Mouse (Mus musculus) heart, embryonic 14.5 days (tissue): ENCODE measurements around the gene Ctnna3. TPM values are rescaled to one million over a fixed set of nuclear protein-coding genes. Genes with fewer than 3 reads are reported as not detected.

Experiments used
- ATAC-seq: fragments of 200-750 bp; cut with Nextera tagmentation; 2 replicates; pipeline ENCODE4 v1.8.0; 2017; ENCODE audit warnings: low read depth, moderate TSS enrichment; ENCODE audit not compliant: insufficient number of reproducible peaks, insufficient read depth, low FRiP score
- H3K27ac ChIP-seq, 2 experiments: fragments of 200-500 bp in 1 of 2; fragments of 300-500 bp in 1 of 2; sonication (generic) in 1 of 2; replicated peaks in 1 of 2; 2 replicates each; pipeline ENCODE4 v1.5.1; 2012 to 2014; ENCODE audit warnings: low read depth in 2 of 2, low read length in 2 of 2, control low read depth in 1 of 2, mild to moderate bottlenecking in 1 of 2, mixed read lengths in 1 of 2; ENCODE audit not compliant: control insufficient read depth in 1 of 2, insufficient read depth in 1 of 2
- H3K27me3 ChIP-seq: fragments of 300-500 bp; sonication (generic); 2 replicates; pipeline ENCODE4 v1.6.1; 2014; ENCODE audit warnings: mild to moderate bottlenecking, low read length, control low read depth; ENCODE audit not compliant: control insufficient read depth, insufficient read depth
- H3K36me3 ChIP-seq: fragments of 300-500 bp; sonication (generic); 2 replicates; pipeline ENCODE4 v1.6.1; 2014; ENCODE audit warnings: mild to moderate bottlenecking, control low read depth, low read length, mixed read lengths; ENCODE audit not compliant: control insufficient read depth, insufficient read depth
- H3K4me1 ChIP-seq, 2 experiments: fragments of 200-500 bp in 1 of 2; fragments of 300-500 bp in 1 of 2; sonication (generic) in 1 of 2; 2 replicates each; pipeline ENCODE4 v1.6.1; 2012 to 2014; ENCODE audit warnings: low read length in 2 of 2, control low read depth in 1 of 2, mixed read lengths in 1 of 2; ENCODE audit not compliant: control insufficient read depth in 2 of 2, insufficient read depth in 2 of 2
- H3K4me2 ChIP-seq: fragments of 300-500 bp; sonication (generic); 2 replicates; pipeline ENCODE4 v1.6.1; 2014; ENCODE audit warnings: mild to moderate bottlenecking, low read length
- H3K4me3 ChIP-seq, 2 experiments: fragments of 200-500 bp in 1 of 2; fragments of 300-500 bp in 1 of 2; sonication (generic) in 1 of 2; 2 replicates each; pipeline ENCODE4 v1.5.1; 2012 to 2014; ENCODE audit warnings: low read length in 2 of 2, mild to moderate bottlenecking in 2 of 2, control low read depth in 1 of 2, low read depth in 1 of 2, moderate library complexity in 1 of 2; ENCODE audit not compliant: control insufficient read depth in 1 of 2, insufficient read depth in 1 of 2
- H3K9ac ChIP-seq: fragments of 300-500 bp; sonication (generic); 2 replicates; pipeline ENCODE4 v1.6.1; 2014; ENCODE audit warnings: mild to moderate bottlenecking, low read length
- H3K9me3 ChIP-seq: fragments of 300-500 bp; sonication (generic); 2 replicates; pipeline ENCODE4 v1.6.1; 2016; ENCODE audit warnings: low read length, control low read depth; ENCODE audit not compliant: control insufficient read depth
- WGBS: fragments of 180-500 bp; shearing (Covaris S2); extraction: QIAGEN DNeasy Blood & Tissue Kit; methylation state at CpG from one replicate; pipeline ENCODE4 v1.1.7; 2014; 5-methylcytosine and 5-hydroxymethylcytosine counted together
- polyA plus RNA-seq: library from polyadenylated mRNA; unstranded; fragments of >200 nt; fragmentation: Nextera tagmentation; extraction: Ambion mirVana; gene quantifications from 2 replicates; pipeline ENCODE4 v1.2.1, GENCODE M21; 2014

The Ctnna3 gene
- polyA plus RNA-seq, 1 experiment from 2014 or later, result 29.4 TPM

DNA sequence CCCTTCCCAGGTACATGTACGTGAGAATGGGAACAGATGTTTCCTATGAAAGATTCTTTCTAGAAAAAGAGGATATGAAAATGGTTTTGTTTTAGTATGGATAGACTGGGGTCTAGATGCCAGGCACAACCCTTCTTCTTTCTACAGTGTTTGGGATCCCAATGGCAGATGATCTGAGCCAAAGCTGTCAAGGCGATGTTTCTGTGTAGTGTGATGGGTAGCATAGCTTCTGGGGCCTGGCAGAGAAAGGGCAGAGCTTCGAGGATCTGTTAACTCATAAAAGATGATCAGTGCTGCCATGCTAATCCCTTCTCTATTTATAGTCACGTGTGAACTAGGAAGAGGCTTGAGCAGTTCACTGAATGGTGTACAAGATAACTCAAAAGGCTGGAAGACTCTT is 284.3 kb downstream of the Ctnna3 start:
- H3K27me3 ChIP-seq, result no peaks in the 10 kb centered on the region
- no peaks in the 10 kb centered on the region for H3K9me3 ChIP-seq
- no peaks in the 10 kb centered on the region for H3K36me3 ChIP-seq
- ATAC-seq, result no peak
- H3K4me3 ChIP-seq, result no peak overlapping the region
- H3K9ac ChIP-seq, result no peak overlapping the region
- H3K27ac ChIP-seq, result no peak overlapping the region; a peak in 1 of 4 replicates
- 52% methylated on average over 4 of the region's 4 CpGs for WGBS
- H3K4me2 ChIP-seq, result no peak overlapping the region
- H3K4me1 ChIP-seq, result peaks cover 4 to 10% of the 10 kb centered on the region in 2 experiments; a peak in 3 of 4 replicates

DNA sequence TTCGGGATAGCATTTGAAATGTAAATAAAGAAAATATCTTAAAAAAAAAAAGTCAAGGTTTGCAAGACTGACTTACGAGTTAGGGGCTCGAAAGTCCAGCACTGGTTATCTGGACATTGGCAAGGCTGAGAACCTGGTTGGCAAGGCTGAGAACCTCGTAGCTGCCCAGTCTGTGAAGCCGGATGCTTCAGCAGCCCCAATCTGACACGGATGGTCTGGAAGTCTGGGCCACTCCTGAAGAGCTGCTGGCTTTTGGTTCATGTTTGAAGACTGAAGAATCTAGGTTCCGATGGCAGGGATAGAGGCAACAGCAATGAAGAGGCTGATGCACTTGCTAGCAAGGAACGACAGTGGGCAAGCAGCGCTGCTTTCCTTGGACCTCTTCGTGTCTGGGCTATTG is 339.0 kb downstream of the Ctnna3 start:
- no peak overlapping the region for H3K4me3 ChIP-seq
- no peak for ATAC-seq
- no peak overlapping the region for H3K27ac ChIP-seq
- H3K4me2 ChIP-seq, result no peak overlapping the region
- H3K9me3 ChIP-seq, result no peaks in the 10 kb centered on the region
- 85% methylated on average over 10 of the region's 10 CpGs for WGBS
- H3K4me1 ChIP-seq, result peaks cover 4 to 12% of the 10 kb centered on the region in 2 experiments
- no peaks in the 10 kb centered on the region for H3K36me3 ChIP-seq
- H3K9ac ChIP-seq, result no peak overlapping the region
- H3K27me3 ChIP-seq, result no peaks in the 10 kb centered on the region

DNA sequence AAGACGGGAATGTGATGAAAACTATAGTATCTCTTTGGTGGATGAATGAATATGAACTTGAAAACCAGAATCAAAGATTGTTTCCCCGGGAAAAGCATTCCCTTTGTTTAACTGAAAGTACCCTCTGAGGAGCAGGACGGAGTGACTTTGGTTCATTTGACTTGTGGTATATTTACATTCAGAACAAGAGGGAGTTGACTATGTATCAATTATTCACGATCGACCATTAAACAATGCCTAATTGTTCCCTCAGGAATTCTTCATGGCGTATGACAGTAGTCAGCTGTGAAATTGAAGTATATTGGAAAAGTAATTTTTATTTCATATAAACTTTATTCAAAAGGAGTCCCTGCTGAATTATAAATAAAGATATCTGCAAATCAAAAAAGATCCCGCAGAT is 341.8 kb downstream of the Ctnna3 start:
- H3K4me3 ChIP-seq, result no peak overlapping the region
- no peaks in the 10 kb centered on the region for H3K36me3 ChIP-seq
- peaks cover 4 to 12% of the 10 kb centered on the region in 2 experiments for H3K4me1 ChIP-seq
- no peaks in the 10 kb centered on the region for H3K9me3 ChIP-seq
- H3K27me3 ChIP-seq, result no peaks in the 10 kb centered on the region
- no peak for ATAC-seq
- no peak overlapping the region for H3K9ac ChIP-seq
- no peak overlapping the region for H3K27ac ChIP-seq
- no peak overlapping the region for H3K4me2 ChIP-seq
- 84% methylated on average over 7 of the region's 7 CpGs for WGBS

GRCm38 (mm10) chr10:63772074-63772473 is 342.2 kb downstream of the Ctnna3 start:
- Histone ChIP-seq H3K9me3 (no peaks in the 10 kb centered on the region), H3K4me1 (peaks cover 4 to 12% of the 10 kb centered on the region in 2 experiments), H3K4me3 (no peak overlapping the region), H3K9ac (no peak overlapping the region), H3K27ac (no peak overlapping the region), H3K4me2 (no peak overlapping the region), H3K27me3 (no peaks in the 10 kb centered on the region), H3K36me3 (no peaks in the 10 kb centered on the region)
- ATAC-seq, result no peak
- WGBS, result 92% methylated on average over 10 of the region's 10 CpGs

- H3K4me3 ChIP-seq, result no peak overlapping the region
- no peak for ATAC-seq
- no peaks in the 10 kb centered on the region for H3K9me3 ChIP-seq
- no peak overlapping the region for H3K27ac ChIP-seq
- WGBS, result 58% methylated on average over 6 of the region's 6 CpGs
- H3K4me1 ChIP-seq, result peaks cover 2 to 13% of the 10 kb centered on the region in 2 experiments; a peak in 3 of 4 replicates
- H3K27me3 ChIP-seq, result no peaks in the 10 kb centered on the region
- no peak overlapping the region for H3K9ac ChIP-seq
- H3K4me2 ChIP-seq, result no peak overlapping the region
- H3K36me3 ChIP-seq, result no peaks in the 10 kb centered on the region
These were observed 352.1 kb downstream of the Ctnna3 start for GRCm38 (mm10) chr10:63781948-63782347.

DNA sequence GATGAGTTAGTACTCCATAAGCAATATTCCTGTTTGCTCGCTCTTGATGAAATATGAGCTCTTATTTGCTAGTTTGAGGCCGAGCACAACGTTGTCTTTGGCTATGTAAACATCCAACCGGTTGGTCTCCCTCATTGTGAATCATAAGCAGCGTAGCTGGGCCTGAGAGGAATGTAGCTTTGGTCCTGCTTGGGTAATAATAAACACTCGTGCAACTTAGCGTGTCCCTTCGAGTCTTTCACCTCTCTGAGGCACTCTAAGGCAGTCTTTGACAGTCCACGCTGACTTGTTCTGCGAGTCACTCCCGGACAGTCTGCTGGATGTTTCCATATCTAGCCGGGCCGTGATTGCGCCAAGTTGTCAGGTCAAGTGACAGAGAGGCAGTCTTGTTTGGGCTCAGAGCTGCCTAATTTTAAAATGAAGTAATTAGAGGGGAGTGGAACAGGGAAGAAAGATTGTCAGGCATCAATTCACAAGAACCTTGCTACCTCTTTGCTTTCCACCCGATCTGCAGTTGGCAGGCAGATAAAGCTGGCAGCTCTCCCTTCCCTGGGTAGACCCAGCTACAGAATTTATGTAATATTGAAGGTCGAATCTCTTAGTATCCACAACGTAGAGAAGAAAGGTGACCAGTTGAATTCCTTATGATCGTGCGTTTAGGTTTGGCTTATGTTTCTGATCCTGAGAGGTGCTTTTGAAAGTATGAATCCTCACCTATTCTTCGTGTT is 355.1 kb downstream of the Ctnna3 start:
- no peak overlapping the region for H3K4me3 ChIP-seq
- H3K9ac ChIP-seq, result no peak overlapping the region
- no peaks in the 10 kb centered on the region for H3K9me3 ChIP-seq
- 57% methylated on average over 20 of the region's 20 CpGs for WGBS
- H3K27me3 ChIP-seq, result no peaks in the 10 kb centered on the region
- 0 out of 2 replicates have a peak, but pooled peaks have one; percentile 56 for ATAC-seq
- H3K4me1 ChIP-seq, result peaks cover 2 to 13% of the 10 kb centered on the region in 2 experiments; a peak in 3 of 4 replicates
- H3K36me3 ChIP-seq, result no peaks in the 10 kb centered on the region
- H3K4me2 ChIP-seq, result peak overlapping the region; percentile 39
- H3K27ac ChIP-seq, result peak overlapping the region; percentile 14 to 21; a peak in 2 of 4 replicates

DNA sequence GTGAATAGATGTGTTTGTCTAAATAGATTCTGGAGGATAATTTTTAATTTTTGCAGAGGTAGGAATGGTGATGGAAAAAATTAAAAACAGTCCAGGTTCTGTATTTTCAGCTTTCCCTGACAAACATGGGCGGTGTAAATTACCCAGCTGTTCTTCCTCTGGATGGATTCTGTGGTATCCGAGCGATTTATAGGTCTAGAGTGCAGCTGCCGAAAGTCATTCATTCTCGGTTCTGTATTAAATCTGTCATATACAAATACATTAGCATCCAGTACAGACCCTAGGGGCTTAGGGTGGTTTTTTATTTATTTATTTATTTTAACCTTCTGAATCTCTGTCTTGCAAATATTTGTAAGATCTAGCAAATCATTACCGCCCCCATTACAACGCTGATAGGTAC is 356.5 kb downstream of the Ctnna3 start:
- no peak for ATAC-seq
- Histone ChIP-seq H3K4me2 (no peak overlapping the region), H3K36me3 (no peaks in the 10 kb centered on the region), H3K27me3 (no peaks in the 10 kb centered on the region), H3K27ac (no peak overlapping the region), H3K4me3 (no peak overlapping the region), H3K4me1 (peaks cover 2 to 13% of the 10 kb centered on the region in 2 experiments; a peak in 3 of 4 replicates), H3K9me3 (no peaks in the 10 kb centered on the region), H3K9ac (no peak overlapping the region)
- 93% methylated on average over 7 of the region's 7 CpGs for WGBS
